Mouse (Mus musculus): Measurements from ENCODE around the gene C1ql1.

- TF ChIP-seq POLR2A (IDR thresholded peaks at IDR 0.05; ENCODE audit: borderline replicate concordance, extremely low read depth, low read depth, low read length), result no peak
- no peak for TF ChIP-seq CTCF (IDR thresholded peaks at IDR 0.05; ENCODE audit: insufficient read depth, low read length)
These were observed 18.1 kb upstream of the C1ql1 start for GRCm38 (mm10) chr11:102964547-102965091.

Data from lung, adult 2 months (tissue).